Mouse (Mus musculus): Measurements from ENCODE around the gene Rcan3. TPM values are rescaled to one million over a fixed set of nuclear protein-coding genes. Genes with fewer than 3 reads are reported as not detected.

The Rcan3 gene
- polyA plus RNA-seq, 1 experiment from 2014 or later: 9.2 TPM

DNA sequence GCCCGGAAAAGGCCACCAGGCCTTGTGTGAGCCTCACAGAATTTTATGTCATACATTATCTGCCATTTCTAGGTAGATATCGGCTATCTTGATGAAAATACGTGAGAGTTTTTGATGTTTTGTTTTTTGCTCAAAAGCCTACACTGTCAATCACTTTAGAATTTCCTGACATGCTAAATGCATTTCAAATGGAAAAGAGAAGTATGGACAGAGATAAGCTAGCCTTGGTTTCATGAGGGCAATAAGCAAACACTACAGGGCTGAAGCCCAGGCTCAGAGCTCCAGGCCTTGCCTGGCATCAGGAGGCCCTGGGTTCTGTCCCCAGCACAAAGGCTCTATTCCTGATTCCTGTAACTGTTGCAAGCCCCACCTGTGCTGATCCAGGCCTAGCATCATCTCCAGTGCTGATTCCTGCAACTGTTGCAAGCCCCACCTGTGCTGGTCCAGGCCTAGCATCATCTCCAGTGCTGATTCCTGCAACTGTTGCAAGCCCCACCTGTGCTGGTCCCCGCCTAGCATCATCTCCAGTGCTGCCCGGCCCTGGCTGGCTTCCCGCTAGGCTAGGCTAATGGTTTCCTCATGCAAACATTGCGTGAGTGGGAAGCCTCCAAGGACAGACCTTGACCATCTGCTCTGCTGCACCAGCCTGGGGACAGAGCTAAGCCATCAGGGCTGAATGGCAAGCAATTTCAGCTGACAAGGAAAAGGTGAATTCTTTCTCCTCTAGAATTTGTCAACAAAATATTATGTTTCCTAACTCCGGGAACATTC is 3.5 kb downstream of the Rcan3 start:
- WGBS: 79% methylated on average over 8 of the region's 8 CpGs
- Histone ChIP-seq H3K9ac (ENCODE audit: low read length) (no peak overlapping the region), H3K4me2 (ENCODE audit: low read length) (no peak overlapping the region), H3K36me3 (ENCODE audit: control insufficient read depth, insufficient read depth, low read length) (peaks cover 1% of the 10 kb centered on the region), H3K27me3 (ENCODE audit: control insufficient read depth, insufficient read depth, low read length) (no peaks in the 10 kb centered on the region), H3K4me3 (ENCODE audit: control insufficient read depth in 1 of 2, insufficient read depth in 1 of 2, low read depth in 1 of 2, low read length in 2 of 2) (no peak overlapping the region), H3K9me3 (ENCODE audit: control insufficient read depth, low read length) (no peaks in the 10 kb centered on the region), H3K4me1 (ENCODE audit: control insufficient read depth in 2 of 2, insufficient read depth in 2 of 2, low read length in 2 of 2) (peaks cover 3 to 9% of the 10 kb centered on the region in 2 experiments; a peak in 2 of 4 replicates), H3K27ac (replicated peaks in 1 of 2; ENCODE audit: control insufficient read depth in 1 of 2, insufficient read depth in 1 of 2, low read depth in 2 of 2, low read length in 2 of 2) (no peak overlapping the region)
- ATAC-seq (ENCODE audit: insufficient number of reproducible peaks, insufficient read depth, low FRiP score, low read depth): no peak

DNA sequence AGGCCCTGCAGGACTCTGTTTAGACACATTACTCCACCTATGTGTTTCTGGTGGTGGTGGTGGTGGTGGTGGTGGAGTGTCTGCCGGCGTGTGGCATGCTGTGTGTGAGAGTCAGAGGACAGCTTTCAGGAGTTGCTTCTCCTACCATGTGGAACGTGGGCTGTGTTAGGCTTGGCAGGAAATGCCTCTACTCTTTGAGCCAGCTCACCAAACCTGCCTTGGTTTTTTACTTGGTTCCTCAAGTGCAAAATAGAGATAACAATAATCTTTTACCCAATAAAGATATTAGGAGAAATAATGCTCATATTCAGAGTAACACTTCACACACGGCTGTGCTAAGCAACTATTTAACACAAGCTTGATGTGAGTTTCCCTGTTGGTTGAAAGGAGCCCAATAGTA is 4.3 kb downstream of the Rcan3 start:
- 74% methylated on average over 4 of the region's 4 CpGs for WGBS

GRCm38 (mm10) chr4:135426587-135426986 is 7.1 kb downstream of the Rcan3 start:
- Histone ChIP-seq H3K9me3 (ENCODE audit: control insufficient read depth, low read length) (no peaks in the 10 kb centered on the region), H3K9ac (ENCODE audit: low read length) (no peak overlapping the region), H3K4me3 (ENCODE audit: control insufficient read depth in 1 of 2, insufficient read depth in 1 of 2, low read depth in 1 of 2, low read length in 2 of 2) (no peak overlapping the region), H3K36me3 (ENCODE audit: control insufficient read depth, insufficient read depth, low read length) (peaks cover 17% of the 10 kb centered on the region), H3K4me2 (ENCODE audit: low read length) (no peak overlapping the region), H3K27me3 (ENCODE audit: control insufficient read depth, insufficient read depth, low read length) (no peaks in the 10 kb centered on the region), H3K4me1 (ENCODE audit: control insufficient read depth in 2 of 2, insufficient read depth in 2 of 2, low read length in 2 of 2) (peaks cover 0 to 3% of the 10 kb centered on the region in 2 experiments; a peak in 2 of 4 replicates), H3K27ac (replicated peaks in 1 of 2; ENCODE audit: control insufficient read depth in 1 of 2, insufficient read depth in 1 of 2, low read depth in 2 of 2, low read length in 2 of 2) (no peak overlapping the region)
- WGBS: 88% methylated on average over 7 of the region's 7 CpGs
- ATAC-seq (ENCODE audit: insufficient number of reproducible peaks, insufficient read depth, low FRiP score, low read depth): no peak

More for the DNA sequence above, 4.3 kb downstream of the Rcan3 start:
- ATAC-seq (ENCODE audit: insufficient number of reproducible peaks, insufficient read depth, low FRiP score, low read depth): no peak
- no peak overlapping the region for H3K4me2 ChIP-seq (ENCODE audit: low read length)
- H3K9ac ChIP-seq (ENCODE audit: low read length): no peak overlapping the region
- H3K9me3 ChIP-seq (ENCODE audit: control insufficient read depth, low read length): no peaks in the 10 kb centered on the region
- H3K4me3 ChIP-seq (ENCODE audit: control insufficient read depth in 1 of 2, insufficient read depth in 1 of 2, low read depth in 1 of 2, low read length in 2 of 2): no peak overlapping the region
- peaks cover 3 to 6% of the 10 kb centered on the region in 2 experiments; a peak in 2 of 4 replicates for H3K4me1 ChIP-seq (ENCODE audit: control insufficient read depth in 2 of 2, insufficient read depth in 2 of 2, low read length in 2 of 2)
- H3K27me3 ChIP-seq (ENCODE audit: control insufficient read depth, insufficient read depth, low read length): no peaks in the 10 kb centered on the region
- no peak overlapping the region for H3K27ac ChIP-seq (replicated peaks in 1 of 2; ENCODE audit: control insufficient read depth in 1 of 2, insufficient read depth in 1 of 2, low read depth in 2 of 2, low read length in 2 of 2)
- H3K36me3 ChIP-seq (ENCODE audit: control insufficient read depth, insufficient read depth, low read length): peaks cover 7% of the 10 kb centered on the region

DNA sequence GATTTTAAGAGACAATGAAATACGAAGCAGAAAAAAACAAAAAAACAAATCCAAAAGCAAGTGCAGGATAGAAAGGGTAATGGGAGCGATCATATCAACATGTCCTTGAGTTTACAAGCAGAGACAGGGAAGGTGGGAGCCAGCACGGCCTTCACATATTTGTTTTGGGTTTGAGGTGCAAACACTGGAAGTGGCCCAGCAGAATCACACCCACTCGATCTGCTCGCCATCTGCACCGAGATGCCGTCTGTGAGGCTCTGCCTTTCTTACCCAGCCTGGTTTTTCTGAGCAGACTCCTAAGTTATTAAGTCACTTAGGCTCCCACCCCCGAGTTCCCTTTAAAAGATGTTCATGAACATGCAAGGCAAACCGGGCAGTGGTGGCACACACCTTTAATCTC is 8.0 kb downstream of the Rcan3 start:
- ATAC-seq (ENCODE audit: insufficient number of reproducible peaks, insufficient read depth, low FRiP score, low read depth): no peak
- Histone ChIP-seq H3K9me3 (ENCODE audit: control insufficient read depth, low read length) (no peaks in the 10 kb centered on the region), H3K4me3 (ENCODE audit: control insufficient read depth in 1 of 2, insufficient read depth in 1 of 2, low read depth in 1 of 2, low read length in 2 of 2) (no peak overlapping the region), H3K27me3 (ENCODE audit: control insufficient read depth, insufficient read depth, low read length) (no peaks in the 10 kb centered on the region), H3K4me1 (ENCODE audit: control insufficient read depth in 2 of 2, insufficient read depth in 2 of 2, low read length in 2 of 2) (peaks cover 0 to 3% of the 10 kb centered on the region in 2 experiments; a peak in 2 of 4 replicates), H3K9ac (ENCODE audit: low read length) (no peak overlapping the region), H3K27ac (replicated peaks in 1 of 2; ENCODE audit: control insufficient read depth in 1 of 2, insufficient read depth in 1 of 2, low read depth in 2 of 2, low read length in 2 of 2) (no peak overlapping the region), H3K36me3 (ENCODE audit: control insufficient read depth, insufficient read depth, low read length) (peaks cover 17% of the 10 kb centered on the region), H3K4me2 (ENCODE audit: low read length) (no peak overlapping the region)
- 86% methylated on average over 9 of the region's 9 CpGs for WGBS

DNA sequence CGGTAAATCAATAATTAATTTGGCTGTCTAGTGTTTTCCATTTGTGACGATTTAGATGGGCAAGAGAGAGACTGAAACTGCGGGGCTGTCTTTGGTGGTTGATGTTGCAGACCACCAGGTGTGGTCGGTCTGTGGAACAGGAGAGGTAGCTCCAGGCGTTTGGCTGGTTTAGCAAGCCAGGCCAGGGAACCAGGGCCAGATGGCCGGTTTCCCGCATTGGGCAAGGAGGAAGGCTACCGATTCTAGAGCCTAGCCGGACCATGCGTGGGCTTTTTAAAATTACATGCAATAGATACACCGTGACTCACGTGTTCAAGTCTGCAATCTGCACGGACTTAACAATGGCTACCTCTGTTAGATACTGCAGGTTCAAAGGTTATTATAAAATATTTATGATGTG is 12.7 kb downstream of the Rcan3 start:
- H3K27me3 ChIP-seq (ENCODE audit: control insufficient read depth, insufficient read depth, low read length): no peaks in the 10 kb centered on the region
- H3K4me3 ChIP-seq (ENCODE audit: control insufficient read depth in 1 of 2, insufficient read depth in 1 of 2, low read depth in 1 of 2, low read length in 2 of 2): no peak overlapping the region
- H3K9ac ChIP-seq (ENCODE audit: low read length): no peak overlapping the region
- no peak overlapping the region for H3K27ac ChIP-seq (replicated peaks in 1 of 2; ENCODE audit: control insufficient read depth in 1 of 2, insufficient read depth in 1 of 2, low read depth in 2 of 2, low read length in 2 of 2)
- WGBS: 96% methylated on average over 13 of the region's 13 CpGs
- H3K36me3 ChIP-seq (ENCODE audit: control insufficient read depth, insufficient read depth, low read length): peaks cover 55% of the 10 kb centered on the region
- H3K4me2 ChIP-seq (ENCODE audit: low read length): no peak overlapping the region
- H3K4me1 ChIP-seq (ENCODE audit: control insufficient read depth in 2 of 2, insufficient read depth in 2 of 2, low read length in 2 of 2): no peaks in the 10 kb centered on the region
- ATAC-seq (ENCODE audit: insufficient number of reproducible peaks, insufficient read depth, low FRiP score, low read depth): no peak
- no peaks in the 10 kb centered on the region for H3K9me3 ChIP-seq (ENCODE audit: control insufficient read depth, low read length)

DNA sequence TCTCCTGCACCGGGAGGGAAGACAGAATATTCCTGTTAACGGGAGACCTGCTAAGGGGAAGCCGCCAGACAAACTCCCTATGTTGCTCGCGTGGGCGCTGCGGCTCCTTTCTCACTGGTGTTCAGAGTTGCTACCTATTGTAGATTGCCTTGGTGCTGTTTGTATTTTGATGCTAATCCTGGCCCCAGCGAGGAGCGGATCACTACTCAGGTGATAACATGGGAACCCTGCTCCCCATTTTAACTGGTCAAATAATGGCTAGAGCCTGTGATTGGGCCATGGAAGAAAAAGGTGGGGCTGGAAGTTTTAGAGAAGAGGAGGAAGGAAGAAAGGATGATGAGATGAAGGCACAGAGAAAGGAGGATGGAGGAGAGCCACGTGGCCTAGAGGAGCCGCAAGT is 13.2 kb downstream of the Rcan3 start:
- Histone ChIP-seq H3K4me1 (ENCODE audit: control insufficient read depth in 2 of 2, insufficient read depth in 2 of 2, low read length in 2 of 2) (no peaks in the 10 kb centered on the region), H3K27ac (replicated peaks in 1 of 2; ENCODE audit: control insufficient read depth in 1 of 2, insufficient read depth in 1 of 2, low read depth in 2 of 2, low read length in 2 of 2) (no peak overlapping the region), H3K4me2 (ENCODE audit: low read length) (no peak overlapping the region), H3K4me3 (ENCODE audit: control insufficient read depth in 1 of 2, insufficient read depth in 1 of 2, low read depth in 1 of 2, low read length in 2 of 2) (no peak overlapping the region), H3K9me3 (ENCODE audit: control insufficient read depth, low read length) (no peaks in the 10 kb centered on the region), H3K9ac (ENCODE audit: low read length) (no peak overlapping the region), H3K27me3 (ENCODE audit: control insufficient read depth, insufficient read depth, low read length) (no peaks in the 10 kb centered on the region), H3K36me3 (ENCODE audit: control insufficient read depth, insufficient read depth, low read length) (peaks cover 56% of the 10 kb centered on the region)
- ATAC-seq (ENCODE audit: insufficient number of reproducible peaks, insufficient read depth, low FRiP score, low read depth): no peak
- WGBS: 65% methylated on average over 11 of the region's 11 CpGs

- no peaks in the 10 kb centered on the region for H3K27me3 ChIP-seq (ENCODE audit: control insufficient read depth, insufficient read depth, low read length)
- H3K4me3 ChIP-seq (ENCODE audit: control insufficient read depth in 1 of 2, insufficient read depth in 1 of 2, low read depth in 1 of 2, low read length in 2 of 2): no peak overlapping the region
- WGBS: 71% methylated on average over 21 of the region's 21 CpGs
- H3K4me1 ChIP-seq (ENCODE audit: control insufficient read depth in 2 of 2, insufficient read depth in 2 of 2, low read length in 2 of 2): no peaks in the 10 kb centered on the region
- H3K4me2 ChIP-seq (ENCODE audit: low read length): no peak overlapping the region
- H3K27ac ChIP-seq (replicated peaks in 1 of 2; ENCODE audit: control insufficient read depth in 1 of 2, insufficient read depth in 1 of 2, low read depth in 2 of 2, low read length in 2 of 2): no peak overlapping the region
- H3K9me3 ChIP-seq (ENCODE audit: control insufficient read depth, low read length): no peaks in the 10 kb centered on the region
- peaks cover 53% of the 10 kb centered on the region for H3K36me3 ChIP-seq (ENCODE audit: control insufficient read depth, insufficient read depth, low read length)
- no peak overlapping the region for H3K9ac ChIP-seq (ENCODE audit: low read length)
- no peak for ATAC-seq (ENCODE audit: insufficient number of reproducible peaks, insufficient read depth, low FRiP score, low read depth)
These were observed 13.7 kb downstream of the Rcan3 start for GRCm38 (mm10) chr4:135419996-135420395.

- 83% methylated on average over 21 of the region's 21 CpGs for WGBS
- no peak for ATAC-seq (ENCODE audit: insufficient number of reproducible peaks, insufficient read depth, low FRiP score, low read depth)
These were observed 17.3 kb downstream of the Rcan3 start for GRCm38 (mm10) chr4:135416367-135416766.

More at GRCm38 (mm10) chr4:135416367-135416766, 17.3 kb downstream of the Rcan3 start:
- peaks cover 51% of the 10 kb centered on the region for H3K36me3 ChIP-seq (ENCODE audit: control insufficient read depth, insufficient read depth, low read length)
- H3K9ac ChIP-seq (ENCODE audit: low read length): no peak overlapping the region
- no peak overlapping the region for H3K4me3 ChIP-seq (ENCODE audit: control insufficient read depth in 1 of 2, insufficient read depth in 1 of 2, low read depth in 1 of 2, low read length in 2 of 2)
- no peaks in the 10 kb centered on the region for H3K27me3 ChIP-seq (ENCODE audit: control insufficient read depth, insufficient read depth, low read length)
- no peak overlapping the region for H3K27ac ChIP-seq (replicated peaks in 1 of 2; ENCODE audit: control insufficient read depth in 1 of 2, insufficient read depth in 1 of 2, low read depth in 2 of 2, low read length in 2 of 2)
- no peaks in the 10 kb centered on the region for H3K9me3 ChIP-seq (ENCODE audit: control insufficient read depth, low read length)
- no peaks in the 10 kb centered on the region for H3K4me1 ChIP-seq (ENCODE audit: control insufficient read depth in 2 of 2, insufficient read depth in 2 of 2, low read length in 2 of 2)
- H3K4me2 ChIP-seq (ENCODE audit: low read length): no peak overlapping the region
